Mouse (Mus musculus) kidney, embryonic 16.5 days (tissue): ENCODE results near the gene Myh7b. TPM values are rescaled to one million over a fixed set of nuclear protein-coding genes. Genes with fewer than 3 reads are reported as not detected.

Source experiments
- ATAC-seq: fragments of 200-750 bp; cut with Nextera tagmentation; 2 replicates; pipeline ENCODE4 v1.8.0; 2017; ENCODE audit warnings: moderate TSS enrichment; ENCODE audit not compliant: low FRiP score, low TSS enrichment
- H3K27ac ChIP-seq: fragments of 300-500 bp; sonication (generic); 2 replicates; pipeline ENCODE4 v1.5.1; 2014; ENCODE audit warnings: low read length
- H3K27me3 ChIP-seq: fragments of 300-500 bp; sonication (generic); 2 replicates; pipeline ENCODE4 v1.6.1; 2014; ENCODE audit warnings: low read length, control low read depth, mixed read lengths; ENCODE audit not compliant: insufficient read depth
- H3K36me3 ChIP-seq: fragments of 300-500 bp; sonication (generic); 2 replicates; pipeline ENCODE4 v1.6.1; 2014; ENCODE audit warnings: low read length, control low read depth, mixed read lengths; ENCODE audit not compliant: insufficient read depth
- H3K4me1 ChIP-seq: fragments of 300-500 bp; sonication (generic); 2 replicates; pipeline ENCODE4 v1.6.1; 2014; ENCODE audit warnings: low read length, control low read depth, mixed read lengths; ENCODE audit not compliant: insufficient read depth
- H3K4me2 ChIP-seq: fragments of 300-500 bp; sonication (generic); replicated peaks from 2 replicates; pipeline ENCODE4 v1.6.1; 2014; ENCODE audit warnings: low read depth, low read length
- H3K4me3 ChIP-seq: fragments of 300-500 bp; sonication (generic); 2 replicates; pipeline ENCODE4 v1.5.1; 2014; ENCODE audit warnings: mild to moderate bottlenecking, low read length
- H3K9ac ChIP-seq: fragments of 300-500 bp; sonication (generic); replicated peaks from 2 replicates; pipeline ENCODE4 v1.6.1; 2014; ENCODE audit warnings: low read length
- H3K9me3 ChIP-seq: fragments of 300-500 bp; sonication (generic); 2 replicates; pipeline ENCODE4 v1.6.1; 2016; ENCODE audit warnings: low read length, control low read depth
- WGBS: fragments of 180-500 bp; shearing (Covaris S2); extraction: QIAGEN DNeasy Blood & Tissue Kit; methylation state at CpG from one replicate; pipeline ENCODE4 v1.1.7; 2014; 5-methylcytosine and 5-hydroxymethylcytosine counted together
- polyA plus RNA-seq: library from polyadenylated mRNA; unstranded; fragments of >200 nt; fragmentation: Nextera tagmentation; extraction: Ambion mirVana; gene quantifications from 2 replicates; pipeline ENCODE4 v1.2.1, GENCODE M21; 2015

Gene Myh7b
- 0.56 and 1.7 TPM in 2 replicates for polyA plus RNA-seq

GRCm38 (mm10) chr2:155610978-155611377 is at the start of gene Myh7b:
Gene Myh7b (plus strand): TSS chr2:155611212.
- H3K4me1 ChIP-seq, result peaks cover 5% of the 10 kb centered on the region; the same call in 1 of the 2 replicates
- no peak within 1 kb of the TSS for H3K4me3 ChIP-seq
- H3K27me3 ChIP-seq, result peaks cover 3% of the 10 kb centered on the region; the same call in 1 of the 2 replicates
- no peak within 1 kb of the TSS for H3K27ac ChIP-seq
- H3K9me3 ChIP-seq, result no peaks in the 10 kb centered on the region
- no peak within 1 kb of the TSS for H3K4me2 ChIP-seq
- 32% methylated on average over 4 of the region's 4 CpGs for WGBS
- H3K36me3 ChIP-seq, result no peaks in the 10 kb centered on the region
- no peak for ATAC-seq
- no peak within 1 kb of the TSS for H3K9ac ChIP-seq

DNA sequence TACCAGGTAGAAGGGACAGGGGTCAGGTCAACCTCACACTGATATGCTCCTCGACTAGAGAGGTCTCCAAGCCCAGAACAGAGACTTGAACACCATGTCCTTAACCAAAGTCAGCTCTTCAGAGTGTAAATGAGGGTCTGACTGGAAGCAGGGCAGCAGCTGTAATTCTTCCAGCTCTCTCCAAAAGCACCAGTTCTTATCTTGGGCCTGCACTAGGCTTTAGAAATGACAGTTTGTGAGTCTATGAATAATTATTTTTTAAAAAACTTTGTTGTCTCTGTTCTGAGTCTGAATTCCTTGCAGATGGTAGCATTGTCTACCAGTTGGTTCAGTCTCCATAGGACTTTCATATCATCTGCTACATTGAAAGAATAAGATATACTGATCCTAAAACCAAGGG is 48.8 kb upstream of the Myh7b start:
- no peaks in the 10 kb centered on the region for H3K4me1 ChIP-seq
- no peak overlapping the region for H3K4me2 ChIP-seq
- no peak overlapping the region for H3K27ac ChIP-seq
- no peaks in the 10 kb centered on the region for H3K27me3 ChIP-seq
- no peaks in the 10 kb centered on the region for H3K9me3 ChIP-seq
- H3K36me3 ChIP-seq, result no peaks in the 10 kb centered on the region
- ATAC-seq, result no peak
- no peak overlapping the region for H3K9ac ChIP-seq
- WGBS, result 26% methylated on average over 1 of the region's 1 CpGs
- no peak overlapping the region for H3K4me3 ChIP-seq

- H3K4me2 ChIP-seq, result no peak overlapping the region
- no peak for ATAC-seq
- H3K9me3 ChIP-seq, result no peaks in the 10 kb centered on the region
- H3K36me3 ChIP-seq, result no peaks in the 10 kb centered on the region
- no peaks in the 10 kb centered on the region for H3K27me3 ChIP-seq
- WGBS, result 76% methylated on average over 4 of the region's 4 CpGs
- no peak overlapping the region for H3K4me3 ChIP-seq
- no peak overlapping the region for H3K27ac ChIP-seq
- no peaks in the 10 kb centered on the region for H3K4me1 ChIP-seq
- no peak overlapping the region for H3K9ac ChIP-seq
Measured at GRCm38 (mm10) chr2:155562934-155563333, 48.1 kb upstream of the Myh7b start.

GRCm38 (mm10) chr2:155567751-155568150 is 43.3 kb upstream of the Myh7b start:
- no peak overlapping the region for H3K4me3 ChIP-seq
- H3K4me2 ChIP-seq, result no peak overlapping the region
- H3K9ac ChIP-seq, result no peak overlapping the region
- 89% methylated on average over 5 of the region's 5 CpGs for WGBS
- no peaks in the 10 kb centered on the region for H3K36me3 ChIP-seq
- 0 out of 2 replicates have a peak, but pooled peaks cover 5% of the 10 kb centered on the region for H3K4me1 ChIP-seq
- no peak overlapping the region for H3K27ac ChIP-seq
- H3K27me3 ChIP-seq, result no peaks in the 10 kb centered on the region
- no peak for ATAC-seq
- H3K9me3 ChIP-seq, result no peaks in the 10 kb centered on the region

DNA sequence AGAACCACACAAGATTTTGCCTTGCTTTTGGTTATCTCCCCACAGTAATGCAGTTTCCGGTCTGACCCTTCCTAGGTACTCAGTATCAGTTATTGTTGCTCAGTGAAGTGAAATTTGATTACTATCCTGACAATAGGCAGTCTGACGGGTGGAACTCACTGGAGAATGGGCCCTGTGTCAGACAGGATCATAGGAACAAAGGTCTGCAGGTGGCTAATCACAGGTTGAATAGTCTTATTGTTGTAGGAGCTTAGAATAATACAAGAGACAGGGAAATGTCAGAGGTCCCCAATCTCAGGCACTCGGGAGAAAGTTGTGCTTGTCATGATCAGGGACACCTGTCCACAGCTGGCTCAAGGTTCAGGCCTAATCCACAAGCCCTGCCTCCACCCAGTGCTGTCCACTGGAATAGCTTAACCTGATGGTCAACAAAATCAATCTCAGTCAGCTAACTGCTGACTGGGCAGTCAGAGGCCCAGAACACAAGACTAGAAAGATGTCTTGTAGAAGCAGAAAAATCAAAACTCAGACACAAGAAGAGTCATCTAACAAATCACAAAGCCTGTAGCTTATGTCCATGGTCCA is 41.7 kb upstream of the Myh7b start:
- H3K9me3 ChIP-seq, result no peaks in the 10 kb centered on the region
- 34% methylated on average over 3 of the region's 3 CpGs for WGBS
- 0 out of 2 replicates have a peak, but pooled peaks cover 5% of the 10 kb centered on the region for H3K4me1 ChIP-seq
- no peak overlapping the region for H3K4me2 ChIP-seq
- ATAC-seq, result no peak
- H3K36me3 ChIP-seq, result no peaks in the 10 kb centered on the region
- H3K27me3 ChIP-seq, result no peaks in the 10 kb centered on the region
- H3K4me3 ChIP-seq, result no peak overlapping the region
- H3K9ac ChIP-seq, result no peak overlapping the region
- no peak overlapping the region for H3K27ac ChIP-seq

DNA sequence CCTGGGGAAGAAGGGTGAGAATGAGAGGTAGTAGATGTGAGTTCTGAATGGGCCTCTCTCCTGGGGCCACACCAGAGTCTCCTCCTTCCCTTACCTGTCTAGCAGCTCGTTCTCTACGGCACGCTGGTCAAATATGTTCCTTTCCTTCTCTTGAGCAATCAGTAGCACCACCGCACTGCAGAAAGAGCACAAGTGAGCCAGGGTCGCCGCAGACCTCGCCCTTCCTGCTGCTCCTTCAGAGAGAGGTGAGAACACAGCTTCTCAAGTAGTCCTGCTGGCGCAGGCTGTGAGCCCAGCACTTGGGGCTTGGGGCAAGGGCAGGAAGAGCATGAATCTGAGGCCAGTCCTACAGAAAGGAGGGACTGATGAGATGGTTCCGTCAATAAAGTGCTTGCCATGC is 38.0 kb upstream of the Myh7b start:
- Histone ChIP-seq H3K9ac (no peak overlapping the region), H3K9me3 (no peaks in the 10 kb centered on the region), H3K27ac (no peak overlapping the region), H3K27me3 (no peaks in the 10 kb centered on the region), H3K4me1 (0 out of 2 replicates have a peak, but pooled peaks cover 5% of the 10 kb centered on the region), H3K4me3 (no peak overlapping the region), H3K4me2 (no peak overlapping the region), H3K36me3 (0 out of 2 replicates have a peak, but pooled peaks cover 3% of the 10 kb centered on the region)
- WGBS, result 91% methylated on average over 9 of the region's 9 CpGs
- no peak for ATAC-seq

- 90% methylated on average over 7 of the region's 7 CpGs for WGBS
- no peak for ATAC-seq
- H3K4me3 ChIP-seq, result no peak overlapping the region
- H3K27ac ChIP-seq, result no peak overlapping the region
- H3K27me3 ChIP-seq, result no peaks in the 10 kb centered on the region
- no peaks in the 10 kb centered on the region for H3K9me3 ChIP-seq
- no peak overlapping the region for H3K9ac ChIP-seq
- no peak overlapping the region for H3K4me2 ChIP-seq
- 0 out of 2 replicates have a peak, but pooled peaks cover 3% of the 10 kb centered on the region for H3K36me3 ChIP-seq
- H3K4me1 ChIP-seq, result 0 out of 2 replicates have a peak, but pooled peaks cover 5% of the 10 kb centered on the region
Measured at GRCm38 (mm10) chr2:155573996-155574395, 37.0 kb upstream of the Myh7b start.

- ATAC-seq, result no peak
- 0 out of 2 replicates have a peak, but pooled peaks cover 4% of the 10 kb centered on the region for H3K4me1 ChIP-seq
- no peak overlapping the region for H3K4me2 ChIP-seq
- 0 out of 2 replicates have a peak, but pooled peaks cover 3% of the 10 kb centered on the region for H3K36me3 ChIP-seq
- no peak overlapping the region for H3K27ac ChIP-seq
- WGBS, result 87% methylated on average over 4 of the region's 4 CpGs
- H3K9me3 ChIP-seq, result no peaks in the 10 kb centered on the region
- no peaks in the 10 kb centered on the region for H3K27me3 ChIP-seq
- no peak overlapping the region for H3K4me3 ChIP-seq
- H3K9ac ChIP-seq, result no peak overlapping the region
Measured at GRCm38 (mm10) chr2:155574700-155575099, 36.3 kb upstream of the Myh7b start.

DNA sequence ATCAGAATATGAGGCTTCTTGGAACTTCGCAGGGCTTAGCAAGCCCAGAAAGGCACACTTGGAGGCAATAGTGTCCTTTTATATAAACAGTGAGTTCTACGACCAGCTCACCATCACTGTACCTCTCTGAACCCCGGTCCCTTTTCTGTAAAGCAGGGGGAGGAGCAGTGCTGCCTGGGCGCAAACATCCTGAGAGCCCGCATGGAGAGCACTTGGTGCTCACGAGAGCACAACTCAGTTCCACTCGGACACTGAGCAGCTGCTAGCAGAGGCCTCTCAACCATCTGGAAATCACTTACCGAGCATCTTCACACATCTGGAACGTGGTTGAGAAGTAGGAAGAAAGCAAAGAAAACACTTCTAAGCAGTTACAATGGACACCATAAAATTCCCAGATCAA is 34.4 kb upstream of the Myh7b start:
- 78% methylated on average over 9 of the region's 9 CpGs for WGBS
- no peak for ATAC-seq
- no peaks in the 10 kb centered on the region for H3K9me3 ChIP-seq
- no peak overlapping the region for H3K9ac ChIP-seq
- no peak overlapping the region for H3K27ac ChIP-seq
- H3K36me3 ChIP-seq, result 0 out of 2 replicates have a peak, but pooled peaks cover 3% of the 10 kb centered on the region
- no peaks in the 10 kb centered on the region for H3K4me1 ChIP-seq
- no peak overlapping the region for H3K4me2 ChIP-seq
- no peak overlapping the region for H3K4me3 ChIP-seq
- no peaks in the 10 kb centered on the region for H3K27me3 ChIP-seq

DNA sequence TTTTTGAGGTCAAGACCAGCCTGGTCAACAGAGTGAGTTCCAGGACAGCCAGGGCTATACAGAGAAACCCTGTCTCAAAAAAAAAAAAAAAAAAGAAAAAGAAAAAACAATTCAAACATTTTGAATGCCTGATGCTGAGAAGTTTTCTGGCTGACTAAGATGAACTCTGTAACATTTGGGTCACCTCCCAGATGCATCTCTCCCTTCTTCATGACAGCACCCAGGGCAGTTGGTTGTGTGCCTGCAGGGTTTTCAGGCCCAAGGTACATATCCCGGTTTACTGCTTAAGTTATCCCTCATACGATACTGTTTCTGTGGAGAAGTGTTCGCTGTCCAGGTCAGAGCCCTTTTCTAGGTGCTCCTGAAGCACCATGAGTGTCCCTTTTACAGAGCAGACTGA is 30.7 kb upstream of the Myh7b start:
- Histone ChIP-seq H3K4me1 (no peaks in the 10 kb centered on the region), H3K36me3 (0 out of 2 replicates have a peak, but pooled peaks cover 3% of the 10 kb centered on the region), H3K4me3 (no peak overlapping the region), H3K27ac (no peak overlapping the region), H3K27me3 (no peaks in the 10 kb centered on the region), H3K4me2 (no peak overlapping the region), H3K9ac (no peak overlapping the region), H3K9me3 (no peaks in the 10 kb centered on the region)
- WGBS, result 88% methylated on average over 3 of the region's 3 CpGs
- ATAC-seq, result no peak
